Mouse (Mus musculus) heart, postnatal 10 days (tissue): ENCODE data around the gene Scarb2. TPM values are rescaled to one million over a fixed set of nuclear protein-coding genes. Genes with fewer than 3 reads are reported as not detected.

Experiments
- DNase-seq, 2 experiments: peaks; one replicate each; pipeline ENCODE4 v3.0.0; 2021
- intact Hi-C: fragments of 180-260 bp; cut with DNase I; formaldehyde crosslinking; loops from one replicate; pipeline ENCODE4 v1.15.1; 2025
- microRNA-seq, 2 experiments: library from miRNA; unstranded; fragments of <30 nt; microRNA quantifications; one replicate each; pipeline ENCODE4 v1.2.0; 2022
- total RNA-seq, 2 experiments: library from RNA; stranded (reverse); gene quantifications; 2 replicates each; pipeline ENCODE4 v1.2.3; 2021

Scarb2 gene
- total RNA-seq, 2 experiments from 2014 or later, result 93.1 to 98.1 TPM

- no peak for DNase-seq
- intact Hi-C loops, result loop anchor here (10.0 kb wide), 1 partner anchor 262 kb away; the partner anchor contains the start of gene Uso1
These were observed 110.2 kb downstream of the Scarb2 start for GRCm38 (mm10) chr5:92396476-92396875.

- intact Hi-C loops, result loop anchor here (10.0 kb wide), 1 partner anchor 261 kb away; the partner anchor contains the start of gene Uso1
- no peak for DNase-seq
These were observed 110.9 kb downstream of the Scarb2 start for GRCm38 (mm10) chr5:92395764-92396163.

- DNase-seq, result no peak
- intact Hi-C loops, result loop anchor here (10.0 kb wide), 1 partner anchor 259 kb away; the partner anchor contains the start of gene Uso1
These were observed 112.8 kb downstream of the Scarb2 start for GRCm38 (mm10) chr5:92393863-92394262.

GRCm38 (mm10) chr5:92392542-92392941, 114.1 kb downstream of the Scarb2 start:
- DNase-seq, result no peak
- intact Hi-C loops, result loop anchor here (10.0 kb wide), 1 partner anchor 258 kb away; the partner anchor contains the start of gene Uso1

Small RNA genes lying within 50 kb of the gene (microRNA-seq; reads per million reads assigned to microRNA genes)
- 0 reads per million in 2 experiments for gene Mir6415

Other genes with a start within 250 kb of the Scarb2 start
- gene Naaa, start 228.7 kb downstream of the Scarb2 start, total RNA-seq, result 10 to 100 TPM in 1 of 2 experiments, 1 to 10 TPM in 1; 9.9 to 13.0 TPM
- 10 to 100 TPM; 15.6 to 18.0 TPM for gene Sdad1, start 196.4 kb downstream of the Scarb2 start, total RNA-seq
- under 1 TPM; 0.64 to 0.81 TPM for gene Cxcl9, start 178.8 kb downstream of the Scarb2 start, total RNA-seq
- 100 to 1,000 TPM; 369 to 606 TPM for gene Art3, start 175.0 kb downstream of the Scarb2 start, total RNA-seq
- 1 to 10 TPM in 1 of 2 experiments, under 1 TPM in 1; 0.40 to 1.0 TPM for gene Cxcl10, start 157.9 kb downstream of the Scarb2 start, total RNA-seq
- 10 to 100 TPM; 20.7 to 27.0 TPM for gene Nup54, start 71.6 kb downstream of the Scarb2 start, total RNA-seq
- gene Fam47e, start 48.2 kb upstream of the Scarb2 start, total RNA-seq, result not detected
- gene Stbd1, start 96.2 kb upstream of the Scarb2 start, total RNA-seq, result 10 to 100 TPM in 1 of 2 experiments, 1 to 10 TPM in 1; 9.4 to 12.7 TPM
- under 1 TPM in 1 of 2 experiments, not detected in 1; 0.10 TPM for gene Ccdc158, start 168.4 kb upstream of the Scarb2 start, total RNA-seq
- gene Shroom3, start 176.6 kb upstream of the Scarb2 start, total RNA-seq, result 10 to 100 TPM; 32.5 to 45.5 TPM